Mouse (Mus musculus): Measurements from ENCODE around the gene Anln. TPM values are rescaled to one million over a fixed set of nuclear protein-coding genes. Genes with fewer than 3 reads are reported as not detected.
"Not testable (repeated sequence)": the region's sequence is repeated elsewhere in the genome, so short reads cannot be mapped to it uniquely, and the experiment has no call there.

Gene Anln
- total RNA-seq, 2 experiments from 2014 or later: 69.6 to 77.4 TPM

- no peak for DNase-seq
Observed at GRCm38 (mm10) chr9:22319109-22319508, 69.9 kb downstream of the Anln start.

GRCm38 (mm10) chr9:22316047-22316446 is 72.9 kb downstream of the Anln start:
- not testable (repeated sequence) for DNase-seq

GRCm38 (mm10) chr9:22314066-22314465 is 74.9 kb downstream of the Anln start:
- DNase-seq: no peak

- no peak for DNase-seq
Observed at GRCm38 (mm10) chr9:22313218-22313617, 75.8 kb downstream of the Anln start.

GRCm38 (mm10) chr9:22309651-22310050 is 79.3 kb downstream of the Anln start:
- DNase-seq: no peak

GRCm38 (mm10) chr9:22307920-22308262 is 81.1 kb downstream of the Anln start:
- DNase-seq: not testable (repeated sequence)

GRCm38 (mm10) chr9:22307156-22307919 is 81.7 kb downstream of the Anln start, which contains the start of gene Zfp810:
Zfp810 (minus strand) TSS chr9:22307648.
- DNase-seq: peak; percentile 95

GRCm38 (mm10) chr9:22306726-22307125 is 82.3 kb downstream of the Anln start:
- no peak for DNase-seq

- no peak for DNase-seq
Observed at GRCm38 (mm10) chr9:22302199-22302598, 86.8 kb downstream of the Anln start.

Other genes starting within 250 kb of the Anln start
- 10 to 100 TPM; 31.0 to 31.9 TPM for gene Pigyl, start 232.3 kb downstream of the Anln start, total RNA-seq (2021)
- under 1 TPM; 0.14 to 0.18 TPM for gene Zfp872, start 201.1 kb downstream of the Anln start, total RNA-seq (2021)
- 10 to 100 TPM; 28.1 to 28.4 TPM for gene Zfp809, start 163.5 kb downstream of the Anln start, total RNA-seq (2021)
- 1 to 10 TPM; 2.0 to 2.5 TPM for gene Zfp599, start 129.3 kb downstream of the Anln start, total RNA-seq (2021)
- gene Zfp810, start 81.5 kb downstream of the Anln start, total RNA-seq (2021): 10 to 100 TPM; 15.5 to 16.0 TPM
- gene 9530077C05Rik, start 22.3 kb upstream of the Anln start, total RNA-seq (2021): under 1 TPM; 0.70 to 0.76 TPM
- gene Gm17545, start 65.1 kb upstream of the Anln start, total RNA-seq (2021): not detected
- 10 to 100 TPM; 44.7 to 46.9 TPM for gene Rp9, start 80.6 kb upstream of the Anln start, total RNA-seq (2021)
- gene Bbs9, start 86.5 kb upstream of the Anln start, total RNA-seq (2021): 10 to 100 TPM; 14.0 to 15.9 TPM

All from heart, postnatal 4 days (tissue).